Mouse (Mus musculus) left cerebral cortex, adult 11 months (tissue): ENCODE measurements at regions not wholly inside any gene's neighbourhood (a gene's known extent, or its start where the extent isn't known, plus 50 kb on each side); places are given as distances from the start of the nearest gene placed in this dataset.
A peak's percentile ranks its signal among the peaks of the same experiment; 100 is the strongest.

Source experiments
- DNase-seq: peaks from one replicate; pipeline ENCODE4 v3.0.0; 2022; ENCODE audit warnings: low spot score

GRCm38 (mm10) chrX:22898698-22899051 lies 466.2 kb downstream of the Klhl13 start:
- no peak for DNase-seq

- no peak for DNase-seq
Observed at GRCm38 (mm10) chrX:22898048-22898697, 466.7 kb downstream of the Klhl13 start.

DNA sequence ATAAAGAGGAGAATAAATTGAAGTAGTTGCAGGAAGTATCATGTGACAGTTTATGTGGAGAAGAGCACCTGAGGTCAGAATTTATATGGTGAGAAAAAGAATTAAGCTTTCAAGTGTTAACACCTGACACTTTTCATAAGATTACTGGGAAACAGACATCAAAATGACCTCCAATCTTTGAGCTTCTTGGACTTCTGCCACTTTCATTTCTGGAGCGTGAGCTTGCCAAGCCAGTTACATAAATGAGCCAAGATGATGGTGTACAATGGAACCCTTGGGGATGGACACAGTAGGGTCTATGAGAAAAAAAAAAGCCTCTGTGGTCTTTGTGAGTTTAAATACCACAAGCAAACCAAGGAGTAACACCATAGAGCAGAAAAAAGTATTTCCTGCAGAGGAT lies 495.1 kb downstream of the Klhl13 start:
- DNase-seq, result no peak

DNA sequence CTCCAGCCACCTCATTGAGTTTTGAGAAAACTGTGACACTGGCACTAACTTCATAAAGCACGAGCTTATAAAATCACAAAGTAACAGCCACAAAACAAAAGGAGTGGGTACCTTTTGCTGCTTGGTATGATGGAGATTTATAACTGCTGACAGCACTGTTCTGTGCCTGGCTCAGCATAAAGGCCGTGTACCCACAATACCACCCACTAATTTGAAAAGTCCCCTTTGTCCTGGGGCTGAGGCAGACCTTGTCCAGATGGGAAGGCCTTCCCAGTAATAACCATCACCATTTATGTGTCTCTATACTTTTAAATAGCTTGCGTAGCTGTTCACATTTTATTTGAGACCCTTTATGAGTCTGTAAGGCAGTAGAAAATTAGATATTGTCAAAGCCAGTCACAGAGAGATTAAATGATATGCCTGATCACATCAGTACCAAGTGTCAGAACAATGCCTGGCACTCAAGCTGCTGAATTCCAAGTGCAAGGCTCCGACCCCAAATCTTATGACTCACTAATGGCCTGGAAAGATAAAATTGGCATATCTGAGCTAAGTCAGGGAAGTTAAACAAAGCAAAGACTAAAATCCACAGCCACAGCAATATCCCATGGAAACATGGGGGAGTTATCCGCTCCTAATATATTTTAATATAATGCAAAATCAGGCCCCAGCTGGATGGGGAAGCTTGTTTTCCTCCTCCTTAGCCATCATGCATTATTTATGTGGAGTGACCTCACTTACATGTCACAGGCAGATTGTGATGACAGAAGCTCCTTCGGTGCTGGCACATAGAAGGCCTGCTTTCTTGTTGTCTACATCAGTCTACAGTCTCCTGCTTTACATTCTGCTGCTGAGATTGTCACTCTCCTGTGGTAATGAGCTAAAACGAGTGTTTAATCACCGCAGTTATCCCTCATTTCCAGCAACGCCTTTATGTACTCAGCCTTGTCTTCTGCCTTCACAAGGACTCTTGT lies 515.1 kb downstream of the Klhl13 start:
- no peak for DNase-seq

GRCm38 (mm10) chrX:22848778-22849177 lies 516.1 kb downstream of the Klhl13 start:
- DNase-seq, result no peak

- DNase-seq, result no peak
Observed at GRCm38 (mm10) chrX:22833226-22833625, 531.7 kb downstream of the Klhl13 start.

DNA sequence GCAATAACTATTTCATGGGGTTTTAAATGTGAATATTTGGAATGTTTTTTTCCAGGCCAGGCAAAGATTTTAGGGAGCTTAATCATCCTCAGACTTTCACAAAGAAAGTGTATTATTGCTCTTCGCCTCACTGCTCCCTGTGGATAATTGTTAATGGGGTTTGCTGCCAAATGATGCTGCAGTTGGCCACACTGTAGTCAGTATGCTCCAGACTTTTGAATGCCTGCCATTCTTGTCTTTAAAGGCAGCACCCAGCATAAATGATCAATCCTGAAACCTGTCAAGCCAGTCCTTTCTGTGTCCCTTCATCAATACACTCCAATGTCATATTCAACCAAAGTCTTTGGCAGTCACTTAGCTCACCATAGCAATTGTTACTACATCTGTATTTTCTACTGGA lies 559.7 kb downstream of the Klhl13 start:
- DNase-seq, result no peak

DNA sequence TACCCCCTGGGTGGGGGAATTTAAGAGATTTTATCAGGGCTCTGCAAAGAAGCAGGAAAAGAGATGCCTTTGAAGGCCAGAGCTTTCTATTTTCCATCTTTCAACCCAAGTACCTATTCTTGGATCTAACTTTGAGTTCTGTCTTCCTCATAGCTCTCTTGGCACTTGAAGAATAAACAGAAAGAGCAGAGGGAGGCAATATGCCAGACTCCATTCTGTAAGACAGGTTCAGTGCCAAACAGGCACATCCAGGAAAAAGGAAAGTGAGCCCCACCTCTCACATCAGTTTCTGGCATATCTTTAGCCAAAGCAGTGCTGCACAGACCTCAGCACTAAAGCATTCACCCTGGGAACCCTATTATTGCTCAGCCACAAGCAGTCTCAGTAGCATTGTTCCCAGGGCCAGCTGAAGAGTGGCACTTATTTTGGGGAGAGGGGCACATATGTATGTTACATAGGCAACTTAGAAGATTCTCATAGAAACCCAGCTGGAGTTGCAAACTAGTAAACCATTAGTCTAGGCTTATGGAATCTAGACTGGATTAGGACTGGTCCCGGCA lies 594.8 kb downstream of the Klhl13 start:
- no peak for DNase-seq

DNA sequence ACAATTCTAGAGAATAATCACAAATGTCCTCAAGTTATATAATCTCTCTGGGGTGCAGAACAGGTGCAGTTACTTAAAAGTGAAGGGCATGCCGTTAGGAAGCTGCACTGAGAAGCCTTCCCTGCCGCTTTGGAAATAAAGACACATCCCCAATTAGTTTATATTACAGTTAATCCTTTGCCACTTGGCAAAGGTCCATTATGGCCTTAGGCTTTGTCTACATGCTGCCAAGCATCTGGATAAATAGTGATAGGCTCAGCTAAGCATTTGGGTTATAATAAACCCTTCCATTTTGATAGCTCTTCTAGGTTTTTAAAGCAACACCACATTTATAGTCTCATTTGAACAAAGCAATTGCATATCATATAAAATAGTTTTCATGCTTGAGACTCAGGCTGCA lies 625.6 kb downstream of the Klhl13 start:
- DNase-seq, result no peak

- DNase-seq, result peak; percentile 5
Observed at GRCm38 (mm10) chrX:22698179-22698578, 666.7 kb downstream of the Klhl13 start.

GRCm38 (mm10) chrX:22657722-22658342 lies 707.0 kb downstream of the Klhl13 start:
- DNase-seq, result no peak
